Mouse (Mus musculus) kidney, adult 9 months (tissue): ENCODE results near the gene Acsbg1.
A peak's percentile ranks its signal among the peaks of the same experiment; 100 is the strongest.
"Not testable (repeated sequence)": the region's sequence is repeated elsewhere in the genome, so short reads cannot be mapped to it uniquely, and the experiment has no call there.

Source experiments
- DNase-seq: peaks from one replicate; pipeline ENCODE4 v3.0.0; 2022

The Acsbg1 gene

GRCm38 (mm10) chr9:54661605-54662377 is at the start of gene Acsbg1:
Gene Acsbg1 (minus strand): TSS chr9:54661870.
- no peak for DNase-seq

- DNase-seq = no peak
Observed at GRCm38 (mm10) chr9:54708085-54708484, 46.4 kb upstream of the Acsbg1 start.

- DNase-seq = no peak
Observed at GRCm38 (mm10) chr9:54707288-54707999, 45.8 kb upstream of the Acsbg1 start.

- DNase-seq = no peak
Observed at GRCm38 (mm10) chr9:54705561-54705960, 43.9 kb upstream of the Acsbg1 start.

GRCm38 (mm10) chr9:54704361-54704760 is 42.7 kb upstream of the Acsbg1 start:
- DNase-seq = no peak

- DNase-seq = no peak
Observed at GRCm38 (mm10) chr9:54702581-54702980, 40.9 kb upstream of the Acsbg1 start.

- no peak for DNase-seq
Observed at GRCm38 (mm10) chr9:54700746-54701145, 39.1 kb upstream of the Acsbg1 start.

GRCm38 (mm10) chr9:54700174-54700475 is 38.5 kb upstream of the Acsbg1 start:
- DNase-seq = peak; percentile 32

- DNase-seq = peak; percentile 77
Observed at GRCm38 (mm10) chr9:54699345-54700173, 37.9 kb upstream of the Acsbg1 start.

GRCm38 (mm10) chr9:54699087-54699344 is 37.3 kb upstream of the Acsbg1 start:
- no peak for DNase-seq

- DNase-seq = peak; percentile 14
Observed at GRCm38 (mm10) chr9:54698318-54699086, 36.8 kb upstream of the Acsbg1 start, which contains the start of gene Dnaja4. Gene Dnaja4 (plus strand): TSS chr9:54698873.

GRCm38 (mm10) chr9:54691241-54691805 is 29.7 kb upstream of the Acsbg1 start:
- not testable (repeated sequence) for DNase-seq

- not testable (repeated sequence) for DNase-seq
Observed at GRCm38 (mm10) chr9:54690697-54691096, 29.0 kb upstream of the Acsbg1 start.

- no peak for DNase-seq
Observed at GRCm38 (mm10) chr9:54689446-54689845, 27.8 kb upstream of the Acsbg1 start.

GRCm38 (mm10) chr9:54687246-54688236 is 25.9 kb upstream of the Acsbg1 start:
- peak; percentile 72 for DNase-seq

GRCm38 (mm10) chr9:54683814-54684605 is 22.3 kb upstream of the Acsbg1 start:
- no peak for DNase-seq

GRCm38 (mm10) chr9:54682846-54683245 is 21.2 kb upstream of the Acsbg1 start:
- DNase-seq = no peak

GRCm38 (mm10) chr9:54676531-54676986 is 14.9 kb upstream of the Acsbg1 start:
- DNase-seq = peak; percentile 75

GRCm38 (mm10) chr9:54673887-54674286 is 12.2 kb upstream of the Acsbg1 start:
- DNase-seq = no peak

GRCm38 (mm10) chr9:54671962-54672361 is 10.3 kb upstream of the Acsbg1 start:
- DNase-seq = no peak
